Mouse (Mus musculus) forebrain, postnatal 0 days (tissue): ENCODE measurements at regions not wholly inside any gene's neighbourhood (a gene's known extent, or its start where the extent isn't known, plus 50 kb on each side); places are given as distances from the start of the nearest gene placed in this dataset.

Experiments
- ATAC-seq: fragments of 200-750 bp; cut with Nextera tagmentation; 2 replicates; pipeline ENCODE4 v1.8.0; 2017; ENCODE audit warnings: mild to moderate bottlenecking, moderate library complexity
- DNase-seq: peaks from one replicate; pipeline ENCODE4 v3.0.0-alpha.2; 2015
- H3K27ac ChIP-seq: fragments of 300-500 bp; sonication (generic); 2 replicates; pipeline ENCODE4 v1.5.1; 2014; ENCODE audit warnings: low read depth, mild to moderate bottlenecking, antibody characterized with exemption, low read length, moderate library complexity, mixed read lengths
- H3K27me3 ChIP-seq: fragments of 300-500 bp; sonication (generic); 2 replicates; pipeline ENCODE4 v1.6.1; 2014; ENCODE audit warnings: mild to moderate bottlenecking, low read length, mixed read lengths; ENCODE audit not compliant: insufficient read depth
- H3K36me3 ChIP-seq: fragments of 300-500 bp; sonication (generic); 2 replicates; pipeline ENCODE4 v1.6.1; 2014; ENCODE audit warnings: mild to moderate bottlenecking, moderate library complexity; ENCODE audit not compliant: insufficient read depth
- H3K4me1 ChIP-seq: fragments of 300-500 bp; sonication (generic); 2 replicates; pipeline ENCODE4 v1.6.1; 2014; ENCODE audit warnings: antibody characterized with exemption; ENCODE audit not compliant: insufficient read depth
- H3K4me2 ChIP-seq: fragments of 300-500 bp; sonication (generic); 2 replicates; pipeline ENCODE4 v1.6.1; 2014; ENCODE audit warnings: low read depth, mild to moderate bottlenecking, moderate library complexity
- H3K4me3 ChIP-seq: fragments of 300-500 bp; sonication (generic); 2 replicates; pipeline ENCODE4 v1.5.1; 2014; ENCODE audit warnings: low read depth, low read length, mixed read lengths
- H3K9ac ChIP-seq: fragments of 300-500 bp; sonication (generic); 2 replicates; pipeline ENCODE4 v1.6.1; 2014; ENCODE audit warnings: mild to moderate bottlenecking
- H3K9me3 ChIP-seq: fragments of 300-500 bp; sonication (generic); 2 replicates; pipeline ENCODE4 v1.6.1; 2016; ENCODE audit warnings: low read length
- CTCF ChIP-seq: sonication (generic); IDR thresholded peaks from 2 replicates; pipeline ENCODE4 v1.5.1; 2016; ENCODE audit warnings: antibody characterized with exemption, control low read depth, low read depth
- WGBS: fragments of 180-500 bp; shearing (Covaris S2); extraction: QIAGEN DNeasy Blood & Tissue Kit; methylation state at CpG from one replicate; pipeline ENCODE4 v1.1.7; 2014; 5-methylcytosine and 5-hydroxymethylcytosine counted together

DNA sequence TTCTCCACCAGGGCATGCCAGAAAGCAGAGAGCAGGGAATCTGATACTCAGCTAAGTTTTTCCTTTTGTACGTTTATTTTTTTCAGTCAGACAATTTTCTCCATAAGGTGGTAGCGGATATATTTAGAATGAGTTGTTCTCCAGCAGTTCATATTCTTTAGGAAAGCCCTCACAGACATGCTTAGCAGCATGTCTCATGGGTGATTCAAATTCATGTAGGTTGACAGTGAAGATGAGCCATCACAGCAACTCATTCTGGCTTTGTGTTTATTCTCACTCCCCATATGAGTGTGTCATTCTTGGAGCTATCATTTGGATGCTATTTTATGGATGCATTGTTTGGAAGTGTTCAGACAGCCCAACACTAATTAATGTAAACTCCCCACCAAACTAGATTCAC, 424.2 kb upstream of the Fat3 start:
- H3K27me3 ChIP-seq = no peaks in the 10 kb centered on the region
- no peaks in the 10 kb centered on the region for H3K4me1 ChIP-seq
- no peak overlapping the region for H3K4me3 ChIP-seq
- ATAC-seq = no peak
- H3K36me3 ChIP-seq = no peaks in the 10 kb centered on the region
- H3K9ac ChIP-seq = no peak overlapping the region
- no peaks in the 10 kb centered on the region for H3K9me3 ChIP-seq
- no peak overlapping the region for H3K4me2 ChIP-seq
- no peak overlapping the region for H3K27ac ChIP-seq
- WGBS = 82% methylated on average over 2 of the region's 2 CpGs
- DNase-seq = no peak
- TF ChIP-seq CTCF = no peak

DNA sequence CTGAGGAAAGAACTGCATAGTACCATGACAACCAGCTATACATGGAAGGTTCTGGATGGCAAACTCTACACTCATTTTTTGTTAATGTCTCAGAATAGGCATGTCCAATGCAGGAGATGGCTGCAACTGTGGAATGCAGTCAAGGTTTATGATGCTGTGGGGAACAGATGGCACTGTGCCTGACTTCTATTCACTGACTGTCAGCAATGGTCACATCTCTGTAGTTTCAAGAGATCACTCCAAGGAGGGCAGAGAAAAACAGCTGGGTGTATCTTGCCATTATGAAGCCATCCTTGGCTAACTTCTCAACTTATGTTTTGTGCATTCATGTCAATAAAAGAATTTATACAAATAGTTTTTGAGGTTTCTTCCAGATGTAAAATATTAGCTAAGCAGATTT, 405.1 kb upstream of the Fat3 start:
- ATAC-seq (no peak), DNase-seq (no peak)
- no peaks in the 10 kb centered on the region for H3K27me3 ChIP-seq
- H3K4me3 ChIP-seq = no peak overlapping the region
- H3K27ac ChIP-seq = no peak overlapping the region
- no peaks in the 10 kb centered on the region for H3K36me3 ChIP-seq
- H3K4me1 ChIP-seq = no peaks in the 10 kb centered on the region
- no peak for TF ChIP-seq CTCF
- no peak overlapping the region for H3K4me2 ChIP-seq
- no peak overlapping the region for H3K9ac ChIP-seq
- H3K9me3 ChIP-seq = no peaks in the 10 kb centered on the region

DNA sequence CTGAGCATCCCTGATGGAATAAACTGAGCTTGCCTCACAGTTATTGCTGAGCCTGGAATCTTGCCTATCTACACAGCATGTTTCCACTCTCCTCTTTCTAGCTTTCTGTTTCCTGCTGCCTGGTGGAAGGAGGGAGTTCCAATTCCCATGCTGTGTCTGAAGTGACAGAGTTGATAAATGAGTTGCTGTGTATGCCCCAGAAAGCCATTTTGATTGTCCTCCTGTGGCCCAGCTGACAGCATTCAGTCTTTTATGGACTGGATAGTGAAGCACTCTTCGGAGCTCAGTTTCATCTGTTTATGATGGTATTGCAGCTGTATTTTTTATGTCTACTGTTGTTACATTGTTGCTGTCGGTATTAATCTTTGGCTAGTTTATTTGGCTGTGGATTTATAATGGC, 398.0 kb upstream of the Fat3 start:
- Histone ChIP-seq H3K9me3 (no peaks in the 10 kb centered on the region), H3K27me3 (no peaks in the 10 kb centered on the region), H3K4me1 (no peaks in the 10 kb centered on the region), H3K36me3 (no peaks in the 10 kb centered on the region), H3K4me3 (no peak overlapping the region), H3K4me2 (no peak overlapping the region), H3K9ac (no peak overlapping the region), H3K27ac (no peak overlapping the region)
- no peak for ATAC-seq
- no peak for DNase-seq
- TF ChIP-seq CTCF = no peak
- 81% methylated on average over 2 of the region's 2 CpGs for WGBS

DNA sequence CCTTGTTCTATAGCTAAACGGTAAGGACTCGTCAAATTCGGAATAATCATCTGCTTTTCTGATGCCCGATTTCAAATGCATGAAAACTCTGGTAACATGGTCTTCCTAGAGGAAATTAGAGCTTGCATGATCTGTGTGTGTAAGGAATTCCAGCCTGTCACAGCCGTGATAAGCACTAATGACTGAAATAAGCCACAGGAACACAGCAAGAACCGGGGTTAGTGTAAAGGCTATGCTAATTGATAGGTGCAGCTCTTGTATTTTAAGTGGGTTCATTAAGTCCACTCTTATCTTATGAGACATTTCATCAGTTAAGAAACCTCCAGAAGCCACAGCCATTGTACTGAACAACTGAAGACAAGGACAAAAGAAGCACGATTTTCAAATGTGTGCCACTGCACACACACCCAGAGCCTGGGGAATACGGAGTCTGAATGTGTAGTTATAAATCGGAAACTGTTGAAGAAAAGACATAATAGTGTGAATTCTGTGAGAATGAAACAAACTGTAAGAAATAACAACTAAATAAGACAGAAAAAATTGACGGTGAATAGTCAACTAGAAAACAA, 351.5 kb upstream of the Fat3 start:
- DNase-seq (no peak), ATAC-seq (no peak; the same call in 1 of the 2 replicates)
- no peak overlapping the region for H3K27ac ChIP-seq
- no peaks in the 10 kb centered on the region for H3K36me3 ChIP-seq
- H3K9ac ChIP-seq = no peak overlapping the region
- TF ChIP-seq CTCF = no peak
- WGBS = 30% methylated on average over 10 of the region's 10 CpGs
- H3K4me1 ChIP-seq = no peaks in the 10 kb centered on the region
- H3K9me3 ChIP-seq = no peaks in the 10 kb centered on the region
- H3K27me3 ChIP-seq = no peaks in the 10 kb centered on the region
- no peak overlapping the region for H3K4me2 ChIP-seq
- no peak overlapping the region for H3K4me3 ChIP-seq

DNA sequence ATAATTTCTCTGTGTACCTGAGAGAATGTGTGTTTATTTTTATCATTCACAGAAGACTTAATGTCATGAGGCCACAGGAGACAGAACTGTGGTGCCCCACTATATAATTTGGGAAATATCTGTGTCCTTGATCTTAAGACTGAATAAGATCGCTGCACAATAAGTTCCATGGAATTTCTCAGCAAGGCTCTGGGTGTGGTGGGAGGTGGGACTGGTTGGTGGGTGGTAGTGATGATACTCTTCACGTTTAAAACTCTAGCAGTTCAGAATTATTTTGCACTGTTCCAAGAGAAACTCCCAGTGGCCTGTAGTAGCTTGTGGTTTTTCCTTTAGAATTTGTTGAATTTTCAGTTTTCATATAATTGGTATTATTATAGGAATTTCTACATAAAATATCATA, 307.4 kb upstream of the Fat3 start:
- TF ChIP-seq CTCF = no peak
- Histone ChIP-seq H3K4me2 (no peak overlapping the region), H3K36me3 (no peaks in the 10 kb centered on the region), H3K9ac (no peak overlapping the region), H3K27me3 (no peaks in the 10 kb centered on the region), H3K4me3 (no peak overlapping the region), H3K27ac (no peak overlapping the region), H3K9me3 (no peaks in the 10 kb centered on the region), H3K4me1 (no peaks in the 10 kb centered on the region)
- WGBS = 77% methylated on average over 2 of the region's 2 CpGs
- DNase-seq (no peak), ATAC-seq (no peak)

DNA sequence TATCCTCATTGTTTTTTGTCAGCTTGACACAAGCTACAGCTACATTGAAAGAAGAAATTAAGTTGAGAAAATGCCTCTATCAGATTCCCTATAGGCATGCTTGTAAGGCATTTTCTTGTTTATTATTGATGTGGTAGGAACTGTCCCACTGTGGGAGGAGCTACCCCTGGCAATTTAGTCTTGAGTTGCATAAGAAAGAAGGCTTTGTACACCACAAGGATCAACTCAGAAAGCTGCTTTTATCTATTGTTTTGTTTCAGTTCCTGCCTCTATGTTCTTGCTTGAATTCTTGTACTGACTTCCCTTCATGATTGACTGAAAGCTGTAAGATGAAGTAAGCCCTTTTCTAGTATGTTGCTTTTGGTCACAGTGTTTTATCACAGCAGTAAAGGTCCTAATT, 271.8 kb upstream of the Fat3 start:
- Histone ChIP-seq H3K4me2 (no peak overlapping the region), H3K9me3 (no peaks in the 10 kb centered on the region), H3K9ac (no peak overlapping the region), H3K4me1 (no peaks in the 10 kb centered on the region), H3K36me3 (no peaks in the 10 kb centered on the region), H3K27ac (no peak overlapping the region), H3K4me3 (no peak overlapping the region), H3K27me3 (no peaks in the 10 kb centered on the region)
- ATAC-seq (no peak), DNase-seq (no peak)
- TF ChIP-seq CTCF = no peak

DNA sequence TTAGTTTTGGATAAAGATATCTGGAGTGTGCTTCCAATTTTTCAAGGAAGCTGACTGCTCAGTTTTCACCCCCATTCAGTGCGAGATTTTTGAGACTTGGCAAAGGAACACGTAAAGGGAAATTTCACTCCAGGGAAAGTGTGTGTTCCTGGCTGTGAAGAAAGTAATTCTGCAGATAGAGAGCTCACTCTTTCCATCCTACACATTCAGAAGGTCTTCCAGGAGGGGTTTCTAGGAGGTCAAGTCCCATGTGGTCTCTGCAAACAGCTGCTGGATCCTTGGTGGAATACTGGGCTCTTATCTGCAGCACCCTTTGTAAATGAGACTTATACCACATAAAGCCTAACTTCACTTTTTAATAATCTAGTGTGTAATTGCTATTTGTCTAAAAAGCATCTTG, 226.6 kb upstream of the Fat3 start:
- Histone ChIP-seq H3K4me3 (no peak overlapping the region), H3K9me3 (no peaks in the 10 kb centered on the region), H3K36me3 (no peaks in the 10 kb centered on the region), H3K9ac (no peak overlapping the region), H3K4me2 (no peak overlapping the region), H3K27ac (no peak overlapping the region), H3K4me1 (no peaks in the 10 kb centered on the region), H3K27me3 (no peaks in the 10 kb centered on the region)
- DNase-seq (peak; percentile 4), ATAC-seq (no peak)
- no peak for TF ChIP-seq CTCF
- WGBS = 60% methylated on average over 2 of the region's 2 CpGs

DNA sequence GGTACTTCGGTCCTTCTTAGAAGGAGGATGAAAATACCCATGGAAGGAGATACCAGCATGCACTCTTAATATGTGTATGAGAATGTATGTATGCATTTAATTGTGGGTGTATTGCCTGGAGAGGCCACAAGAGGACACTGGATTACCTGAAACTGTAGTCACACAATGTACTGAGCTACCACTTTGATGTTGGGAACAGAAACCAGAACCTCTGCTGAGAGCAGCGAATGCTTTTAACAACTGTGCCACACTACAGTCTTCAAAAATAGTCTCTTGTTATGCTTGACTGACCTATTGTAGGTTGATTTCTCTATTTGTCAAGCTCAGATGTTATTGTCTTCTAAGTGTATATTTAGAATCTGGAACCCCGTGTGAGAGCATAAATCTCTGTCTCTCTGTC, 201.3 kb upstream of the Fat3 start:
- H3K4me1 ChIP-seq = no peaks in the 10 kb centered on the region
- H3K36me3 ChIP-seq = no peaks in the 10 kb centered on the region
- no peaks in the 10 kb centered on the region for H3K27me3 ChIP-seq
- no peak for DNase-seq
- TF ChIP-seq CTCF = no peak
- H3K9me3 ChIP-seq = no peaks in the 10 kb centered on the region
- H3K9ac ChIP-seq = no peak overlapping the region
- no peak overlapping the region for H3K4me3 ChIP-seq
- no peak for ATAC-seq
- H3K4me2 ChIP-seq = no peak overlapping the region
- no peak overlapping the region for H3K27ac ChIP-seq
- 84% methylated on average over 3 of the region's 3 CpGs for WGBS
